Mouse (Mus musculus) layer of hippocampus, adult 2 months (tissue): ENCODE data around the gene Spocd1. TPM values are rescaled to one million over a fixed set of nuclear protein-coding genes. Genes with fewer than 3 reads are reported as not detected.
A peak's percentile ranks its signal among the peaks of the same experiment; 100 is the strongest.

ENCODE experiments used
- DNase-seq, 2 experiments: peaks; one replicate each; pipeline ENCODE4 v3.0.0; 2022; ENCODE audit warnings: low spot score in 2 of 2
- H3K27ac ChIP-seq: fragments of 200-600 bp; 2 replicates; pipeline ENCODE4 v1.8.1; 2022
- H3K4me3 ChIP-seq: fragments of 200-600 bp; 2 replicates; pipeline ENCODE4 v1.8.1; 2022; ENCODE audit warnings: mild to moderate bottlenecking
- CTCF ChIP-seq: fragments of 200-600 bp; conservative IDR thresholded peaks from 2 replicates; pipeline ENCODE4 v1.8.1; 2022; ENCODE audit warnings: antibody characterized with exemption, mild to moderate bottlenecking, moderate library complexity
- total RNA-seq, 2 experiments: library from RNA; stranded (reverse); gene quantifications; 2 replicates each; pipeline ENCODE4 v1.2.3; 2021

The Spocd1 gene
- total RNA-seq, 2 experiments from 2014 or later = 0.42 to 1.0 TPM

GRCm38 (mm10) chr4:129985671-129986441 lies 56.8 kb downstream of the Spocd1 start:
- Histone ChIP-seq H3K4me3 (peak overlapping the region; percentile 84), H3K27ac (peak overlapping the region; percentile 99)
- peak in 1 of 2 experiments; percentile 86 for DNase-seq
- peak; percentile 87 for TF ChIP-seq CTCF

- Histone ChIP-seq H3K27ac (peak overlapping the region; percentile 99), H3K4me3 (peak overlapping the region; percentile 84)
- DNase-seq = no peak
- no peak for TF ChIP-seq CTCF
Measured at GRCm38 (mm10) chr4:129987825-129988504, 58.9 kb downstream of the Spocd1 start.

- DNase-seq = no peak
- Histone ChIP-seq H3K27ac (peak overlapping the region; percentile 55; the same call in 1 of the 2 replicates), H3K4me3 (peak overlapping the region; percentile 84; the same call in 1 of the 2 replicates)
- no peak for TF ChIP-seq CTCF
Measured at GRCm38 (mm10) chr4:129989925-129990324, 60.9 kb downstream of the Spocd1 start.

DNA sequence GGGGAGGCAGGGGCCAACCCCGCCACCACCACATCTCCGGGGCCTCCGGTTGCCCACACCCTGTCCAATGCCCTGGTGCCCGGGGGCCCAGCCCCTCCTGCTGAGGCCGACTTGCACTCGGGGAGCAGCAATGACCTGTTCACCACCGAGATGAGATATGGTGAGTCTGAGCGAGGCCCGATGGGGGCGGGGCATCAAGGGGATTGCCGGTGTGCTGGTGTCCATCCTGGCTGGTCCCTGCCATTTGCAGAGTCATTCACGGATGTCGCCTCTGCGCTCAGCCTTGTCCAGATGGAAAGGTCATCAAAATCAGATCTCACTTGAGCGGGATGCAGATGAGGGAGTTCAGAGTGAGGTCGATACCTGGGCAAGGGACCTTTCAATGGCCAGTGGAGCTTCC lies 63.7 kb downstream of the Spocd1 start:
- H3K4me3 ChIP-seq = no peak overlapping the region
- DNase-seq = no peak
- H3K27ac ChIP-seq = peak overlapping the region; percentile 89; the same call in 1 of the 2 replicates
- TF ChIP-seq CTCF = no peak

DNA sequence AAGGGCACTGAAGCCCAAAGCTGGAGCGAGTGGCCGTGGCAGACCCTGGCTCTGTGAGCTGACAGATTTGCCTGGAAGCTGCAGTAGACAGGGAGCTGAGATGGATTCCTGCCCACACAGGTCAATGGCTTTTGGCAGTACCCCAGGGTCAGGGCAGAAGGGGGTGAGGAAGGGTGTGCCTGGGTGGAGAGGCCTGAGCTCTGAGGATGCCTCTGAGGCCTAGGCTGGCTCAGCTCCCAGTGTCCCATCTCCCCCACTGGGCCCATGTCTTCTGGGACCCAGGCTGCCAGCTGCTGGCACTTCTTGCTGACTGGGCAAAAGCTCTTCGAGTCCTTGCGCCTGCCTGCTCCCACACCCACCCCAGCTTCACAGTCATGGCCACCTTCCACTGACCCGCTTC lies 64.2 kb downstream of the Spocd1 start:
- peak overlapping the region; percentile 35; the same call in 1 of the 2 replicates for H3K4me3 ChIP-seq
- H3K27ac ChIP-seq = peak overlapping the region; percentile 89
- no peak for TF ChIP-seq CTCF
- no peak for DNase-seq

DNA sequence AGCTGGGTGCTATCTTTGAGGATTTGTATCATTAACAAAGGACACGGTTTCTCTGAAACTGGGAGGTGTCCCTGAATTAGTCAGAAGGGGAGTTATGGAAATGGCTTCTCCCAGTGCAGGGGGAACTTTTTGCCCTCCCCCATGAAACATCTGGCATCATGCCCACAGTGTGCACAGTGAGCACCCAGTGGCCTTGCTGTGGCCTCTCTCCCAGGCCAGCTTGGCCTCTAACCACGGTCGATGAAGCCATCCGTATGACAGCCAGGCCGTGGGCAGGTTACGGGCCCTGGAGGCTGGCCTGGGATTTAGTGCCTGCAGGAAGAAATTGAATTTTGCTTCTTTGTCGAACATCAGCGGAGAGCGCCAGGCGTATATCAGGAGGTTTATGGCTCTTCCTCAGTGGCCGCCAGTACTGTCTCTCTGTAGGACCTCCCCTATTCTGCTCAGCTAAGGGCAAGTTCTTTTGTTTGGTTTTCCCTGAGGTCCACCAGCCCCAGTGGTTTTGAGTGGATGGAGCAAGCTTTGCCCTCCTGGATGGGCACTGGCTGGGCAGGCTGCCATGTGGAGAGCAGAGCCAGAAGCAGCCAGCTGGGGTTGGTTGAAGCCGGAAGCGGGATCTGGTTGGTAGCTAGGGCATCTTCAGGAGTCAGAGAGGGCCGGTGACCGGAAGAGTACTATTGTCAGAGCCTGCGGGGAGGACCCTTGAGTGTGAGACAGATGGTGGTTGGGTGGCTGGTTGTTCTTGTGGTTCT lies 65.1 kb downstream of the Spocd1 start:
- H3K27ac ChIP-seq = peak overlapping the region; percentile 89
- H3K4me3 ChIP-seq = peak overlapping the region; percentile 35
- DNase-seq = no peak
- TF ChIP-seq CTCF = no peak

DNA sequence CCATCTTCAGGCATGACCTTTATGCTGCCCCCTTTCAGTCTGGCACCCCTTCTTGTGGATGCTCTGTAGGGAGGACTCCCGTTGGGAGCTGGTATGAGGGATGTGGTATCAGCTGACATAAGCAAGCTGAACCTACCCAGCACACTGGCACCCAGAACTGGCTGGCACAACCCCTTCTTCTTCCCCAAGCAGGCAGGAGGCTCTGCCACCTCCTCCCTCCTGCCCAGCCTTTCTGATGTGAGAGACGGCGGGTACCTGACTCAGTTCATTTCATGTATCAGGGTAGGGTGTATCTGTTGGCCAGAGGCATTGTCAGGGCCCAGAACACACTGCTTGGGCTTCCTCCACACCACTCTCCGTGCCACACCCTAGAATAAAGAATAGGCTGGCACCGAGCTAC lies 65.7 kb downstream of the Spocd1 start:
- no peak for DNase-seq
- H3K4me3 ChIP-seq = peak overlapping the region; percentile 35
- peak overlapping the region; percentile 89 for H3K27ac ChIP-seq
- no peak for TF ChIP-seq CTCF

GRCm38 (mm10) chr4:129995255-129995654 lies 66.2 kb downstream of the Spocd1 start:
- Histone ChIP-seq H3K27ac (peak overlapping the region; percentile 89), H3K4me3 (peak overlapping the region; percentile 35; the same call in 1 of the 2 replicates)
- TF ChIP-seq CTCF = no peak
- DNase-seq = no peak

DNA sequence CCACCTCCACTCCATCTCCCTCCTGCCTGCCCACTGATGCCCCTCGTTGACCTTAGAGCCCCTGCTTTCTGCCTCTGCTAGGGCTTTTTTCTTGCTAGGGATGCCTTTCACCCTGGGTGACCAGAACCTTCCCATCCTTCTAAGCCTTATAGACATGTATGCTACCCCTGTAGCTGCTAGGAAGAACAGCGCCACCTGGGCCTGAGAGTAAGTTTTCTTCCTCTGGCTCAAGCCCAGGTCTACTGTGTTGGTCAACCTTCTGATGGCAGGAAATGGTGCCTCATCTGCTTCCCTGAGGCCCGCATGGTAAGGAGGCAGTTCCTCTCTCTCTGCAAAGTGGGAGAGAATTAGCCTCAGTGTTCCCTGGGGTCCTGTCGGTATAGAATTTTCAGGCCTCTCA lies 67.0 kb downstream of the Spocd1 start:
- DNase-seq = no peak
- peak overlapping the region; percentile 89 for H3K27ac ChIP-seq

DNA sequence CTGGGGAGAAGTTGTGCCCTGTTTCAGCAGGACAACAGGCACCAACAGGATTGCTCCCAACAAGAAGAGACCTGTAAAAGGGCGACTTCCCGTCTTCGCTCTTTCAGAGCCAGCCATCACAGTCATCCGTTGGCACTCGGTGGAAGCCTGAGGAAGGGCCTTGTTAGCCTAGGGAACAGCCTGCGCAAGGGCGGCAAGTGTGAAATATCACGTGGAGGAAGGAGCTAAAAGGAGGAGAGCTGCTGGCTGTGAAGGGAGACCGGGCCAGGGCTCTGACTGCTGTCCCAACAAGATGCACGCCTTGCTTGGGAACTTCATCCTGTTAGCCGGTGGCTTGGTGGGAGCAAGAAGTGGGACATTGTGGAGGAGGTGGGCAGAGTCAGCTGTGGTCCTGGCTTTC lies 69.1 kb downstream of the Spocd1 start:
- DNase-seq = no peak
- Histone ChIP-seq H3K4me3 (peak overlapping the region; percentile 6; the same call in 1 of the 2 replicates), H3K27ac (peak overlapping the region; percentile 67)
- no peak for TF ChIP-seq CTCF

More for the DNA sequence above, 67.0 kb downstream of the Spocd1 start:
- no peak; the same call in 1 of the 2 replicates for TF ChIP-seq CTCF
- no peak overlapping the region; the same call in 1 of the 2 replicates for H3K4me3 ChIP-seq

- Histone ChIP-seq H3K27ac (peak overlapping the region; percentile 67; the same call in 1 of the 2 replicates), H3K4me3 (no peak overlapping the region)
- no peak for TF ChIP-seq CTCF
- DNase-seq = no peak
Measured at GRCm38 (mm10) chr4:130001710-130002109, 72.7 kb downstream of the Spocd1 start.

- DNase-seq = peak in 1 of 2 experiments; percentile 73
- no peak overlapping the region for H3K4me3 ChIP-seq
- no peak for TF ChIP-seq CTCF
- peak overlapping the region; percentile 67; the same call in 1 of the 2 replicates for H3K27ac ChIP-seq
Measured at GRCm38 (mm10) chr4:130002157-130002556, 73.1 kb downstream of the Spocd1 start.

- DNase-seq = no peak
- Histone ChIP-seq H3K4me3 (no peak overlapping the region), H3K27ac (peak overlapping the region; percentile 84; the same call in 1 of the 2 replicates)
- peak; percentile 56 for TF ChIP-seq CTCF
Measured at GRCm38 (mm10) chr4:130005593-130005992, 76.5 kb downstream of the Spocd1 start.
